1 mouse cellular context compared by ENCODE assay signal in the genomic region with DNA sequence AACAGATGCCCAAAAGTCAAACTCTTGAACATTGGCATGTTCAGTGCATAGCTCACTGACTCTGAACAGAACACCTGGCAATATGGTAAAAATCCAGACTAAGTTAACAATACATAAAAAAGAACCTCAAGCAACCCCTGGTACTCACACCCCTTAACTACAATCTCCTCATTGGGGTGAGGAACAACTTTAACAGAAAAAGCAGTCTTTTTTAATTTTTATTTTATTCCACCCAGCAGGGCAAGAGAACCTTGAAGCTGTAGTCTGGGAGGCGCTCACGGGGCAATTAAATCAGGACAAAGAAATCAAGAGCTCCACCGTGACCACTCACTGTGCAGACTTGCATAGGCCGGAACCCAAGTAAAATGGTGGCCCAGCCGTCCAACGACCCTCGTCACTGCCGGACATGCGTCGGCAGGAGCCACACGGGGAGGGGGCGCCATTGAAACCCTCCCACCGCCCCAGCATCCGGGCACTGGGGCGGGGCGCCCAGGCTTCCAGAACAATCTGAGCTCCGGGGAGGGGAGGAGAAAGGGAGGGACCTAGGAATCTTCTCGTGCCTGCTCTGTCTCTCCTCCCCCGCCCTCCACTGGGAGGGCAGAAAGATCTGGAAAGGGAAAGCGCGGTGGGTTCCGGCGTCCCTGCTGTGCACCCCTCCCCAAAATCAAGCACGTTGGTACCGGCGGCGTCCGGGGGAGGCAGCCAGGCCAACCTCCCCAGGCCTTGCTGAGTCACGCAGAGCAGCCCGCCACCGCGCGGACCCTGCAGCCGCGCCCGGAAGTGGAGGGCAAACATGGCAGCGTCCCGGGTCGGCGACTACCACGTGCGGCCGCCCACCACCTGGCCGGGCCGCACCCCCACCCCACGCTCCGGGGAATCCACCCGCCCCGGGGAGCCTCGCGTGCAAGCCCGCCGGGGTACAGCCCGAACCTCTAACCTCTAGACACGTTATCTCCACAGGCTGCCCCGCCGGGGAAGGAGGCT.
TF ChIP-seq lines count a peak whose summit lies in the region.

No protein-coding gene starts in this region.

TF ChIP-seq in MEL, 35 proteins besides CTCF, POLR2A, EP300 and RAD21:
- no peak for TF ChIP-seq JUND (IDR thresholded peaks at IDR 0.05; ENCODE audit: low read depth, low read length)
- no peak for TF ChIP-seq BHLHE40 (IDR thresholded peaks at IDR 0.05; ENCODE audit: borderline replicate concordance, low read depth, low read length)
- no peak for TF ChIP-seq E2F4 (IDR thresholded peaks at IDR 0.05; ENCODE audit: borderline replicate concordance, low read depth, low read length)
- TF ChIP-seq POLR2AphosphoS2 (IDR thresholded peaks at IDR 0.05; ENCODE audit: low read length), result peak; percentile 55
- TF ChIP-seq SIN3A (IDR thresholded peaks at IDR 0.05; ENCODE audit: low read length), result no peak; the same call in none of the 2 replicates
- peak; percentile 26; the same call in 1 of the 2 replicates for TF ChIP-seq ELF1 (IDR thresholded peaks at IDR 0.05; ENCODE audit: low read depth, low read length)
- TF ChIP-seq CHD1 (IDR thresholded peaks at IDR 0.05; ENCODE audit: low read depth, low read length), result peak; percentile 67; the same call in 1 of the 2 replicates
- TF ChIP-seq MXI1 (IDR thresholded peaks at IDR 0.05; ENCODE audit: low read depth, low read length), result peak; percentile 82
- peak; percentile 51; the same call in 1 of the 2 replicates for TF ChIP-seq MAX (IDR thresholded peaks at IDR 0.05; ENCODE audit: low read length)
- TF ChIP-seq NELFE (IDR thresholded peaks at IDR 0.05; ENCODE audit: low read depth, low read length), result peak; percentile 3; the same call in 1 of the 2 replicates
- TF ChIP-seq TCF12 (IDR thresholded peaks at IDR 0.05; ENCODE audit: low read depth, low read length), result no peak
- TF ChIP-seq MEF2A (IDR thresholded peaks at IDR 0.05; ENCODE audit: extremely low read depth, insufficient replicate concordance, low read depth, low read length, poor library complexity, severe bottlenecking), result no peak
- no peak for TF ChIP-seq GATA1 (IDR thresholded peaks at IDR 0.05; ENCODE audit: low read depth, low read length)
- TF ChIP-seq UBTF (IDR thresholded peaks at IDR 0.05; ENCODE audit: borderline replicate concordance, insufficient read depth, low read depth, low read length), result no peak
